Mouse (Mus musculus) hindlimb bud, embryonic 11.5 days (tissue): ENCODE measurements around the gene Golga5.
"Not testable (repeated sequence)": the region's sequence is repeated elsewhere in the genome, so short reads cannot be mapped to it uniquely, and the experiment has no call there.

Experiments
- DNase-seq: peaks from one replicate; pipeline ENCODE4 v3.0.0-alpha.2; 2012; ENCODE audit warnings: low read depth, low spot score; ENCODE audit errors: extremely low spot score

Gene Golga5

GRCm38 (mm10) chr12:102443676-102444075, 25.3 kb upstream of the Golga5 start:
- no peak for DNase-seq

- no peak for DNase-seq
Measured at GRCm38 (mm10) chr12:102445436-102445835, 23.5 kb upstream of the Golga5 start.

- DNase-seq = no peak
Measured at GRCm38 (mm10) chr12:102450437-102450836, 18.5 kb upstream of the Golga5 start.

- DNase-seq = no peak
Measured at GRCm38 (mm10) chr12:102451126-102451851, 17.6 kb upstream of the Golga5 start.

GRCm38 (mm10) chr12:102453581-102453980, 15.4 kb upstream of the Golga5 start:
- no peak for DNase-seq

- no peak for DNase-seq
Measured at GRCm38 (mm10) chr12:102456467-102457193, 12.3 kb upstream of the Golga5 start.

GRCm38 (mm10) chr12:102460014-102460413, 8.9 kb upstream of the Golga5 start:
- DNase-seq = no peak

- no peak for DNase-seq
Measured at GRCm38 (mm10) chr12:102461177-102461576, 7.8 kb upstream of the Golga5 start.

GRCm38 (mm10) chr12:102464650-102465049, 4.3 kb upstream of the Golga5 start:
- no peak for DNase-seq

GRCm38 (mm10) chr12:102468136-102468535, 799 bp upstream of the Golga5 start:
- no peak for DNase-seq

- no peak for DNase-seq
Measured at GRCm38 (mm10) chr12:102474411-102474810, 5.5 kb downstream of the Golga5 start.

GRCm38 (mm10) chr12:102480481-102480880, 11.5 kb downstream of the Golga5 start:
- no peak for DNase-seq

GRCm38 (mm10) chr12:102484946-102485345, 16.0 kb downstream of the Golga5 start:
- DNase-seq = no peak

- no peak for DNase-seq
Measured at GRCm38 (mm10) chr12:102491911-102492310, 23.0 kb downstream of the Golga5 start.

GRCm38 (mm10) chr12:102495754-102496153, 26.8 kb downstream of the Golga5 start:
- DNase-seq = not testable (repeated sequence)

- DNase-seq = no peak
Measured at GRCm38 (mm10) chr12:102497905-102498304, 29.0 kb downstream of the Golga5 start.

GRCm38 (mm10) chr12:102498726-102499125, 29.8 kb downstream of the Golga5 start:
- peak; percentile 80 for DNase-seq

GRCm38 (mm10) chr12:102499210-102499609, 30.3 kb downstream of the Golga5 start:
- no peak for DNase-seq

- DNase-seq = no peak
Measured at GRCm38 (mm10) chr12:102499723-102500122, 30.8 kb downstream of the Golga5 start.

GRCm38 (mm10) chr12:102501038-102501437, 32.1 kb downstream of the Golga5 start:
- no peak for DNase-seq

GRCm38 (mm10) chr12:102501848-102502595, 33.1 kb downstream of the Golga5 start:
- no peak for DNase-seq
